Mouse (Mus musculus): ENCODE measurements around the gene Sbf1. TPM values are rescaled to one million over a fixed set of nuclear protein-coding genes. Genes with fewer than 3 reads are reported as not detected.

The Sbf1 gene
- total and polyA plus RNA-seq, 3 experiments, result 42.5 to 145 (median 128) TPM

DNA sequence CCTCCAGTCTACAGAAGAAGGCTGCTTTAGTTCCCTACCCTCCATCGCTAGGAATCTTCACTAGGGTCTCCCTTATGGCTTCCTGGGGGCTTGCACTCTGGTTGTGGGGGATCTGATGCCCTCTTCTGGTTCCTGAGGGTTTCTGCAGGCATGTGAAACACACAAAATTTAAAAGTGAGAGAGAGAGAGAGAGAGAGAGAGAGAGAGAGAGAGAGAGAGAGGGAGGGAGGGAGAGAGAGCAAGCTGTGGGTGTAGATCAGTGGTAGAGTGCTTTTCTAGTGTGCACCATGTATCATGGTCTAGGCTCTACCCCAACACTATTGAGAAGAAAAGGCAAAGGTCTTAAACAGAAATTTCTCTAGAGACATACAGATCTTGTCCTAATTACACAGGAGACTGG lies 26.6 kb upstream of the Sbf1 start:
- Histone ChIP-seq H3K27me3 (ENCODE audit: insufficient read depth, low read length) (peaks cover 9% of the 10 kb centered on the region; the same call in 1 of the 2 replicates), H3K36me3 (replicated peaks) (no peaks in the 10 kb centered on the region)
- no peak for DNase-seq (ENCODE audit: low spot score)

DNA sequence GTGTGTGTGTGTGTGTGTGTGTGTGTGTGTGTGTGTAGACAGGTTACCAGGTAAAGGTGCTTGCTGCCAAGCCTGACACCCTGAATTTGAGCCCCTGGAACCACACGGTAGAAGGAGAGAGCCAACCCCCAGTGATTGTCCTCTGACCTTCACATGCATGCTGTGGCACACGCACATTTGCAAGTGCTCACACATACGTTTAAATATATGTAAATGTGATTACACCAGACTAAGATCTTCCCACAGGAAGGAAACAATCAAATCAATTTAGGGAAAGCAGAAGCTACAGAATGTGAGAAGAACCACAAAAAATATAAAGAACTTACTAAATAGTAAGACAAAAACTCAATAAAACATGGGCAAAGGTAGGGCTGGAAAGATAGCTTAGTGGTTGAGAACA lies 25.0 kb upstream of the Sbf1 start:
- no peaks in the 10 kb centered on the region for H3K36me3 ChIP-seq (replicated peaks)
- DNase-seq (ENCODE audit: low spot score) (no peak), ATAC-seq (ENCODE audit: extremely low read depth, insufficient number of reproducible peaks, low FRiP score, poor library complexity, severe bottlenecking) (no peak)
- peaks cover 7% of the 10 kb centered on the region for H3K4me1 ChIP-seq (ENCODE audit: insufficient read depth, low read depth, low read length)
- no peaks in the 10 kb centered on the region for H3K9me3 ChIP-seq (replicated peaks)
- H3K27me3 ChIP-seq (ENCODE audit: insufficient read depth, low read length), result peaks cover 22% of the 10 kb centered on the region; the same call in 1 of the 2 replicates
- peak overlapping the region; percentile 13; the same call in 1 of the 2 replicates for H3K4me3 ChIP-seq (ENCODE audit: low read depth, low read length)
- TF ChIP-seq POLR2AphosphoS5 (IDR thresholded peaks at IDR 0.05; ENCODE audit: insufficient replicate concordance, low read depth, low read length) (no peak), GATA2 (IDR thresholded peaks at IDR 0.05; ENCODE audit: borderline replicate concordance, low read depth, low read length) (no peak), GATA1 (IDR thresholded peaks at IDR 0.05; ENCODE audit: borderline replicate concordance, low read length) (no peak), CTCF (IDR thresholded peaks at IDR 0.05; ENCODE audit: low read depth, low read length) (no peak), TAL1 (conservative IDR thresholded peaks at IDR 0.05; ENCODE audit: low read depth, low read length) (no peak)

More for the DNA sequence above, 26.6 kb upstream of the Sbf1 start:
- Histone ChIP-seq H3K9me3 (replicated peaks) (no peaks in the 10 kb centered on the region), H3K4me1 (ENCODE audit: insufficient read depth, low read depth, low read length) (peaks cover 7% of the 10 kb centered on the region), H3K4me3 (ENCODE audit: low read depth, low read length) (no peak overlapping the region)
- ATAC-seq (ENCODE audit: extremely low read depth, insufficient number of reproducible peaks, low FRiP score, poor library complexity, severe bottlenecking), result no peak
- TF ChIP-seq GATA1 (IDR thresholded peaks at IDR 0.05; ENCODE audit: borderline replicate concordance, low read length) (no peak), GATA2 (IDR thresholded peaks at IDR 0.05; ENCODE audit: borderline replicate concordance, low read depth, low read length) (no peak), POLR2AphosphoS5 (IDR thresholded peaks at IDR 0.05; ENCODE audit: insufficient replicate concordance, low read depth, low read length) (no peak), TAL1 (conservative IDR thresholded peaks at IDR 0.05; ENCODE audit: low read depth, low read length) (no peak), CTCF (IDR thresholded peaks at IDR 0.05; ENCODE audit: low read depth, low read length) (no peak)

DNA sequence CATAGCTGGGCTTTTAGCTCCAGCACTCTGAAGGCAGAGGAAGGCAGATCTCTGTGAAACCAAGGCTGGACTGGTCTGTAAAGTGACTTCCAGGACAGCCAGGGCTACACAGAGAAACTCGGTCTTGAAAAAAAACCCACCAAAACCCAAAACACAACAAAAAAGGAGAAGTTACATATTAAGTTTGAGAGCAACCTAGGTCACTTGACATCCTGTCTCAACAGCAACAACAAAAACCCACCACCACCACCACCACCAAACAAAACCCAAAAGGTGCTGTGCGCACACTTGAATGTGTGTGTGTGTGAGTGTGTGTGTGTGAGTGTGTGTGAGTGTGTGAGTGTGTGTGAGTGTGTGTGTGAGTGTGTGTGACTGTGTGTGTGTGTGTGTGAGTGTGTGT lies 24.6 kb upstream of the Sbf1 start:
- TF ChIP-seq TAL1 (conservative IDR thresholded peaks at IDR 0.05; ENCODE audit: low read depth, low read length), result no peak
- no peak for TF ChIP-seq POLR2AphosphoS5 (IDR thresholded peaks at IDR 0.05; ENCODE audit: insufficient replicate concordance, low read depth, low read length)
- no peak for TF ChIP-seq GATA2 (IDR thresholded peaks at IDR 0.05; ENCODE audit: borderline replicate concordance, low read depth, low read length)
- TF ChIP-seq CTCF (IDR thresholded peaks at IDR 0.05; ENCODE audit: low read depth, low read length), result no peak
- TF ChIP-seq GATA1 (IDR thresholded peaks at IDR 0.05; ENCODE audit: borderline replicate concordance, low read length), result no peak
- no peak for DNase-seq (ENCODE audit: low spot score)
- H3K27me3 ChIP-seq (ENCODE audit: insufficient read depth, low read length), result peaks cover 26% of the 10 kb centered on the region
- no peaks in the 10 kb centered on the region for H3K36me3 ChIP-seq (replicated peaks)
- no peaks in the 10 kb centered on the region for H3K9me3 ChIP-seq (replicated peaks)
- H3K4me1 ChIP-seq (ENCODE audit: insufficient read depth, low read depth, low read length), result peaks cover 7% of the 10 kb centered on the region
- ATAC-seq (ENCODE audit: extremely low read depth, insufficient number of reproducible peaks, low FRiP score, poor library complexity, severe bottlenecking), result no peak
- H3K4me3 ChIP-seq (ENCODE audit: low read depth, low read length), result peak overlapping the region; percentile 13; the same call in 1 of the 2 replicates

DNA sequence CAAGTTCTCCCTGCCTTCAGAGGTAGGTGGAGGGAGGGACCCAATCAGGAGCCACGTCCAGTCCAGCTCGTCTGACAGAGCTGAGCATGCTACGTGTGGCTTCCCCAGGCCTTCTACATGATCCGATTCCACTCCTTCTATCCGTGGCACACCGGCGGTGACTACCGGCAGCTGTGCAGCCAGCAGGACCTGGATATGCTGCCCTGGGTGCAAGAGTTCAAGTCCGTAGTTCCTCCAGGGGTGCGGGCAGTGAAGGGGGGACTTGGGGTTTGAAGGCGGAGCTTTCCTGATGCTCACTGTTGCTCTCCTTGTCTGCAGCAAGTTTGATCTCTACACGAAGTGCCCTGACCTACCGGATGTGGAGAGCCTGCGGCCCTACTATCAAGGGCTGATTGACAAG lies 21.3 kb upstream of the Sbf1 start:
- Histone ChIP-seq H3K4me3 (ENCODE audit: low read depth, low read length) (no peak overlapping the region), H3K27me3 (ENCODE audit: insufficient read depth, low read length) (peaks cover 32% of the 10 kb centered on the region), H3K36me3 (replicated peaks) (no peaks in the 10 kb centered on the region), H3K9me3 (replicated peaks) (no peaks in the 10 kb centered on the region), H3K4me1 (ENCODE audit: insufficient read depth, low read depth, low read length) (peaks cover 7% of the 10 kb centered on the region)
- no peak for ATAC-seq (ENCODE audit: extremely low read depth, insufficient number of reproducible peaks, low FRiP score, poor library complexity, severe bottlenecking)
- no peak for DNase-seq (ENCODE audit: low spot score)
- TF ChIP-seq POLR2AphosphoS5 (IDR thresholded peaks at IDR 0.05; ENCODE audit: insufficient replicate concordance, low read depth, low read length), result no peak
- no peak for TF ChIP-seq GATA1 (IDR thresholded peaks at IDR 0.05; ENCODE audit: borderline replicate concordance, low read length)
- no peak for TF ChIP-seq CTCF (IDR thresholded peaks at IDR 0.05; ENCODE audit: low read depth, low read length)

DNA sequence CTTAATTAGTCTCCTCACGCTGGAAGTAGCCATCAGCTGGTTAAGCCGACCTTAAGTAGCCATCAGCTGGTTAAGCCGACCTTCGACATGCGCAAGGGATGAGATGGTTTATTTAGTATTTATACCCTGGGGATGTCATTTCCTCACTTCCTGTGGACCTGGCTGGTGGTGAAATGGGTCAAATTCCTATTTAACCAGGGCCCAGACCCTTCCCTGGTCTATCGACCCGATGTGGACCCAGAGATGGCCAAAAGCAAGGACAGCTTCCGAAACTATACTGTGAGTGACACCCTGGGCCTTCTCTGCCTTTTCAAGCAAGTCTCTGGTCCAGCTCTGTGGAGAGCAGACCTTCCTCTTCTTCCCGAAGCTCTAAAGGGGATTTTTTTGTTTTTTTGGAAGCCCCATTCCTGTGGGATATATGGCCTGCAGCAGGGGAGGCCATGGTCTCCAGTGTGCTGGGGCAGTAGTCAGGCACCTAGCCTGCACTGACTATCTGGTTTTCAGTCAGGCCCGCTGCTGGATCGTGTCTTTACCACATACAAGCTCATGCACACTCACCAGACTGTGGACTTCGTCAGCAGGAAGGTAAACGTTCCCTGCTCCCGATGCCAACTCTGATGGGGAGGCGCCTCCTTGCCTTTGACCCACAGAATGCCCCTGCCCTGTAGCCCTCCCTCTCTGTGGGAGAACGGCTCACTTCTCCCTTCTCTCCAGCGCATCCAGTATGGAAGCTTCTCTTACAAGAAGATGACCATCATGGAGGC lies 19.8 kb upstream of the Sbf1 start:
- ATAC-seq (ENCODE audit: extremely low read depth, insufficient number of reproducible peaks, low FRiP score, poor library complexity, severe bottlenecking) (no peak), DNase-seq (ENCODE audit: low spot score) (no peak)
- H3K4me1 ChIP-seq (ENCODE audit: insufficient read depth, low read depth, low read length), result peaks cover 5% of the 10 kb centered on the region
- H3K9me3 ChIP-seq (replicated peaks), result no peaks in the 10 kb centered on the region
- TF ChIP-seq CTCF (IDR thresholded peaks at IDR 0.05; ENCODE audit: low read depth, low read length), result no peak
- TF ChIP-seq GATA2 (IDR thresholded peaks at IDR 0.05; ENCODE audit: borderline replicate concordance, low read depth, low read length), result no peak
- no peak for TF ChIP-seq POLR2AphosphoS5 (IDR thresholded peaks at IDR 0.05; ENCODE audit: insufficient replicate concordance, low read depth, low read length)
- no peak for TF ChIP-seq TAL1 (conservative IDR thresholded peaks at IDR 0.05; ENCODE audit: low read depth, low read length)
- TF ChIP-seq GATA1 (IDR thresholded peaks at IDR 0.05; ENCODE audit: borderline replicate concordance, low read length), result no peak
- H3K27me3 ChIP-seq (ENCODE audit: insufficient read depth, low read length), result peaks cover 27% of the 10 kb centered on the region
- H3K36me3 ChIP-seq (replicated peaks), result no peaks in the 10 kb centered on the region
- H3K4me3 ChIP-seq (ENCODE audit: low read depth, low read length), result no peak overlapping the region

DNA sequence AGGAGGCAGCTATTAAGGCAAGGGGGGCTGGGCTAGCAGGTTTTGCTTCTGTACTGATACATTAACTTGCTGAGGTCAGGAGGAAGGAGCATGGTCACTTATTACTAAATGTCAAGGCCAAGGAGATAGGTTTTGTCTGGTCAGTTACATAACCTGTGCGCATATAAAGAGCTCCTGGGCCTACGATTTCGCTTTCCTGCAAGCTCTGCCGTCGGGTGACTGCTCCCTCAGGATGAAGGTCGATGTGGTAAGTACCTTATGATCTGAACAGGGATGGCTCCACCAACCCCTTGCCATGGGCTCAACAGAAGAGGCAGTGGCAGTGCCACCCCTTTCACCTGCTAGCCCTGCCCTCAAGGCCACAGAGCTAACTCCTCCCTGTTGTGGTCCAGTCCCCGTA lies 19.2 kb upstream of the Sbf1 start, which contains the start of gene Miox:
Gene Miox, plus strand, starts transcription at position 128 of the 400 bp plus-strand sequence.
- H3K27me3 ChIP-seq (ENCODE audit: insufficient read depth, low read length), result peaks cover 27% of the 10 kb centered on the region
- no peaks in the 10 kb centered on the region for H3K9me3 ChIP-seq (replicated peaks)
- no peaks in the 10 kb centered on the region for H3K36me3 ChIP-seq (replicated peaks)
- no peak within 1 kb of the TSS for H3K4me3 ChIP-seq (ENCODE audit: low read depth, low read length)
- no peaks in the 10 kb centered on the region for H3K4me1 ChIP-seq (ENCODE audit: insufficient read depth, low read depth, low read length)
- ATAC-seq (ENCODE audit: extremely low read depth, insufficient number of reproducible peaks, low FRiP score, poor library complexity, severe bottlenecking) (no peak), DNase-seq (ENCODE audit: low spot score) (no peak)
- no peak for TF ChIP-seq GATA2 (IDR thresholded peaks at IDR 0.05; ENCODE audit: borderline replicate concordance, low read depth, low read length)

Data from G1E (cell line).